Mouse (Mus musculus) brain, embryonic 14.5 days (tissue): ENCODE results near the gene Gtf3a. TPM values are rescaled to one million over a fixed set of nuclear protein-coding genes. Genes with fewer than 3 reads are reported as not detected.

ENCODE experiments used
- DNase-seq: peaks from one replicate; pipeline ENCODE4 v3.0.0-alpha.2; 2011; ENCODE audit warnings: low read depth
- CTCF ChIP-seq: fragments of 200-500 bp; IDR thresholded peaks from 2 replicates; pipeline ENCODE4 v1.5.1; 2012; ENCODE audit warnings: inconsistent platforms, mild to moderate bottlenecking, moderate library complexity, borderline replicate concordance; ENCODE audit not compliant: insufficient read depth, insufficient read length; ENCODE audit errors: extremely low read depth
- POLR2A ChIP-seq: fragments of 200-500 bp; IDR thresholded peaks from 2 replicates; pipeline ENCODE4 v1.6.1; 2012; ENCODE audit warnings: mild to moderate bottlenecking, inconsistent platforms, borderline replicate concordance; ENCODE audit not compliant: poor library complexity, insufficient read depth, insufficient read length, severe bottlenecking; ENCODE audit errors: extremely low read depth
- polyA plus RNA-seq: library from polyadenylated mRNA; depleted of rRNA; stranded (reverse); fragments of >200 nt; gene quantifications from 2 replicates; pipeline ENCODE4 v1.2.3, GENCODE M21; 2012

The Gtf3a gene
- polyA plus RNA-seq, 1 experiment: 79.6 TPM

DNA sequence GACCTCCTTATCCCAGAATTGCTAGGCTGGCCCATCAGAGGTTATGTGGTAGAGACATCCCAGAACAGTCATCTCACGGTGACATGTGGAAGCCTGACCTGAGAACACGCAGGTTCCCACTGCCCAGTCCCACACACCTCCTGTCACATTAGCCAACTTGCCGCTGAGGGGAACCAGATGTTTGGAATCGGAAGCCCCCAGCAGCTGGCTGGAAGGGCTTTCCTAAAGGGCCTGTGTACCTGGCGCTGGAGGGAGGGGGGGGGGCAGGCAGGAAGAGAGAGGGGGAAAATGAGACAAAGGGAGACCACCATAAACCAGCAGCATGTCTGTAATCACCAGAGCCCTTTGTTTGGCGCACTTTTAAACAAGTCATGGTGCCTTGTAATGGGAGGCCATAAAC lies 28.6 kb upstream of the Gtf3a start:
- TF ChIP-seq POLR2A: no peak
- TF ChIP-seq CTCF: no peak
- no peak for DNase-seq

GRCm38 (mm10) chr5:146920314-146921161 lies 27.9 kb upstream of the Gtf3a start:
- TF ChIP-seq POLR2A: no peak
- no peak for TF ChIP-seq CTCF
- peak; percentile 51 for DNase-seq

DNA sequence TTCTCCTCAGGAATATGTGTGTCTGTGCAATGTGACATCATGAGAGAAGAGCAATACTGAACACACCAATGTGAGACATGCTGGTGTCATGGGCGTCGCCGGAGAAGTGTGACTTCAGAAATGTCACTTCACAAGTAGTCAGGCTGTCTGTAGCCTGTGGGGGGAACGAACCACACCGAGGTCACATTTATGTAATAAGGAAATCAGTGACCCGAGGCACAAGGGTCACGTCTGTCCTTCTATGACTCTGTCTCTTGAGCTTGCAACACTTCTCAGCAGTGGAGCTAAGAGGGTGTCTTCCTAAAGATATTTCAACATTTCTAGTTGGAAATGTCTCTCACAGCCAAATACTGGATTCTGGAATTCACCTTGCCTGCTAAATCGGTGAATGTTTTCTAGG lies 27.2 kb upstream of the Gtf3a start:
- no peak for DNase-seq
- no peak for TF ChIP-seq CTCF
- no peak for TF ChIP-seq POLR2A

- DNase-seq: no peak
- no peak for TF ChIP-seq CTCF
- TF ChIP-seq POLR2A: no peak
Observed at GRCm38 (mm10) chr5:146923547-146923946, 24.9 kb upstream of the Gtf3a start.

DNA sequence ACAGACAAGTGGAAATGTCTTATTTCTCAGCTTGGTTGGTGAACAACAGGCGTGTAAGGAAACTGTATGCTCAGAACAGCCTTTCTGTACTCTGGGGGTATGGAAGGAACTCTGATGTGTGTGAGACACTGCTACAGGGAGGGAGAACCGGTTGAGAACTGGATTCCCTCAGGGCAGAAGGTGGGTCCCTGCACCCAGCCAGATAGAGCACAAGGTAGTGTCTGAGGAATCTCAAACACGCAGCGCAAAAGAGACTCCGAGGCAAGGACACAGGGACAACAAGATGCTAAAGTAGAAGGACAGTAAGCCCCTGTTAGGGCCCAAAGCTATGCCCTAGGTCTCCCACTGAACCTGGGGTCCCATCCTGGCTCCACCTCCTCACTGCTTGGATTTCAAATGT lies 21.8 kb upstream of the Gtf3a start:
- TF ChIP-seq POLR2A: no peak
- no peak for TF ChIP-seq CTCF
- no peak for DNase-seq

GRCm38 (mm10) chr5:146931422-146931821 lies 17.0 kb upstream of the Gtf3a start:
- TF ChIP-seq CTCF (no peak), POLR2A (no peak)
- no peak for DNase-seq

GRCm38 (mm10) chr5:146931904-146932553 lies 16.4 kb upstream of the Gtf3a start:
- TF ChIP-seq POLR2A (no peak), CTCF (no peak)
- DNase-seq: no peak

DNA sequence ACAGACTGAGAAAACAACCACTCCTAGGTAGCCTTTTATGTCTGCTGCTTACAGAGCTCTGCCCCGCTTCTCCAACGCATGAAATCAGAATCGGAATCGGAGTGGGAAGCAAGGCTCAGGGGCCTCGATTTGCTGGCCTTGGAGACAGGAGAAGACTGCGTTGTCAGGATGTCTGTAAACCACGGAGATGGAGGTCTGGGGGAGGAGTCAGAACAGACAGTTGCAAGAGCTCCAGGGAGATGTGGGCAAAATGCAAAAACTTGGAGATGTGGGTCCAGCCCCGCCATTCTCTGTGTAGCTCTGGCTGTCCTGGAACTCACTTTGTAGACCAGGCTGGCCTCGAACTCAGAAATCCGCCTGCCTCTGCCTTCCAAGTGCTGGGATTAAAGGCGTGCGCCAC lies 15.0 kb upstream of the Gtf3a start:
- DNase-seq: no peak
- no peak for TF ChIP-seq POLR2A
- TF ChIP-seq CTCF: no peak

- TF ChIP-seq CTCF: no peak
- TF ChIP-seq POLR2A: no peak
- DNase-seq: no peak
Observed at GRCm38 (mm10) chr5:146937541-146938503, 10.6 kb upstream of the Gtf3a start.

DNA sequence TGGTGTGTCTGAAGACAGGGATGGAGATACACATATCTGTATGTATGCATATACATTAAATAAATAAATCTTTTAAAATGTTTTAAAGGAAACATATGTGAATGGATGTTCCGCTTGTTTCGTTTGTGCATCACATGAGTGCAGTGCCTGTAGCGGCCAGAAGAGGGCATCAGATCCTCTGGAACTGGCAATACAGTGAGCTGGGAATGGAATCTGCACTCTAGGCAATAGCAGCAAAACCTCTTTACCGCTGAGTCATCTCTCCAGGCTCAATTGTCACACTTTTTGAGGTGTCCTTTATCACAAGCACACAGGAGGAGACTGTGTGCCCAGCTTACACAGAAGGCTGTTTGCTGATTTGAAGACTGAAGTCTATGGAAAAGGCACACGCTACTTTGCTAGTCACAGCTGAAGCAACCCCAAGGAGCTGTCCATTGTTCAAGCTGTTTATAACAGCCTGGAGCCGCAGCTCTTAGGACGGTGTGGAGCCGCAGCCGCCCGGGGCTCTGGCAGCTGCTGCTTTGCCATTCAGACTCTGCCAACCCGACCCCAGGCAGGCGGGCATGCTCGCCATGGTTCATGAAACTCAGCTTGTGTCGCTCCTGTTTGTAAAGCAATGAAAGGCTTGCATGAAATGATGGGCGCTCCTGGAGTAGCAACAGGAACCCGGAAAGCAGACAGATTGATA lies 9.2 kb upstream of the Gtf3a start:
- DNase-seq: peak; percentile 80
- TF ChIP-seq POLR2A (no peak), CTCF (peak; percentile 54; the same call in 1 of the 2 replicates)

DNA sequence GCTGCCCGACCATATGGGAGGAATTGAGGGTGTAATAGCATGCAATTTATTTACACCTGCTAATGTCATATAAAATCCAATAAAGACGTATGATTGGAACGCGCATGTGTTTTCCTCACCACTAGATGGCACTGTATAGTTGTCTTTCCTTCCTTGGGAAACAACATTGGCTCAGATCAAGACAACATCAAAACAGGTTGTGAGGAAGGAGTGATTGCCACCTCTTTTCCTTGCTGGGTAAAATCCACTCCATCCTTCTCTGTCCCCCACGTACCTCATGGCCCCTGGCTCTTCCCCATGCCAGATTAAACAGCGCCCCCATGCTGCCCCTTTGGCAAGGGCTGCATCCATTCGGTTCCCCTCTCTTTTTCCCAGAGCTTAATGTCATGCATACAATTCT lies 8.2 kb upstream of the Gtf3a start:
- TF ChIP-seq POLR2A: no peak
- TF ChIP-seq CTCF: peak; percentile 72
- DNase-seq: peak; percentile 79

DNA sequence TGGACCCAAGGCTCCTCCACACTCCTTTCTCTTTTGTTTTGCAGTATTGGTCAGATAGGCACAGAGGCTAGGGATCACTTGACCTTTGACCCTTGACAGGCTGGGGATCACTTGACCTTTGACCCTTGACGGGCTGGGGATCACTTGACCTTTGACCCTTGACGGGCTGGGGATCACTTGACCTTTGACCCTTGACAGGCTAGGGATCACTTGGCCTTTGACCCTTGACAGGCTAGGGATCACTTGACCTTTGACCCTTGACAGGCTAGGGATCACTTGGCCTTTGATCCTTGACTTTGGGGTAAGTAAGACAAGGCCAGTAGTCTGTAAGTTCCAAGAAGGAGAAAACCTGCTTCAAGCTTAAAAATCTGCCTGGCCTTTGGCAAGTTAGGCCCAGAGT lies 6.5 kb upstream of the Gtf3a start:
- DNase-seq: peak; percentile 37
